Mouse (Mus musculus): Measurements from ENCODE around the gene Fam92b.

Fam92b gene

DNA sequence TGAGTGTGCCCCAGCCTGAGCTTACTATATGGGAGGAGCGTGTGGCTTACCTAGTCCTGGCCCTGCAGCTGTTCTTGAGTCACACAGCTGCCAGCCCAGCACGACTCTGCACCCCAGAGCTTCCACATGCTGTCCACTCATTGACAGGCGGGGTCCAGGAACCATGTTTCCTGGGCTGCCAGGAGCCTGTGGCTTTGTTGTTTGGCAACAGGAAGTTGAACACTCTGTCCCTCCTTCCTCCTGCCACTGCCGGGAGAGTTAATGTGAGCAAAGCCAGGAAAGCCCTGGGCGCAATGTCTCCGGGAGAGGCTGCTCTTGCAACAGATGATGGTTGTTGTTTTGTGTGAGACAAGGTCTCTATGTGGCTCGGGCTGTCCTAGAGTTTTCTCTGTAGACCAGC, 24.6 kb downstream of the Fam92b start:
- in situ Hi-C loops (cut with MboI), result no loop called here

DNA sequence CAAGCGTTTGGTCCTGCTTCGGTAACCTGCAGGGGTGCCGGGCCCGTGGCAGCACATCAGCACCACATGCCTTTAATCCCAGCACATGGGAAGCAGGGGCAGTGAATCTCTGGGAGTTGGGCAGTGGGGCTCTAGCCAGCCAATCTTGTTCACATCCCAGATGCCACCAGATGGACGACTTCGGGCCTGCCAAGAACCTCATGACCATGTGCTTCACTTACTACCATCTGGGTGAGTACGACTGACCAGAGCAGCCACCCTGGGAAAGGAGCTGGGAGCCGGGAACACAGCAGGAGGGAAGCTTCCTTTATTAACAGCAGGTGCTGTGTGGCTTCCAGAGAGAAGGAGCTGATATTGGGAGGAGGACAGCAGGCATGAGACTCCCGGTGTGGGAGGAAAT, 26.1 kb downstream of the Fam92b start:
- in situ Hi-C loops (cut with MboI), result no loop called here

DNA sequence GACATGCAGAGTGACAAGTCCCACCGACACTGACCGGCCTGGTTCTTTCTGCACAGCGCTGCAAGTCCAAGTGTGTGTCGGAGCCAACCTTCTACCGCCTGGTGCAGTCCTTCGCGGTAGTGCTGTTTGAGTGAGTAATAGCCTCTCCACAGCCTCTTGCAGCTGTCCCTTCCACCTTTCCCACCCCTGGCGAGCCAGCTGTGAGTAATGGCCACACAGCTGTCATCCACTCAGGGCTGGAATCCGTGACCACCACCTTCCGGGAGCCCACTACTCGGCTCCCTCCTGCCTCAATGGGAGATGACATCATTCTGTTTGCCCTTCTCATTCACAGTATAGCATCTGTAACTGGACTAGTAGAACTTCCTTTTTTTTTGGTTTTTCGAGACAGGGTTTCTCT, 27.2 kb downstream of the Fam92b start:
- in situ Hi-C loops (cut with MboI), result no loop called here

- in situ Hi-C loops (cut with MboI), result no loop called here
These were observed 31.2 kb downstream of the Fam92b start for GRCm38 (mm10) chr8:120146051-120146450.

- in situ Hi-C loops (cut with MboI), result no loop called here
These were observed 32.5 kb downstream of the Fam92b start for GRCm38 (mm10) chr8:120144652-120145301.

GRCm38 (mm10) chr8:120143911-120144651, 33.2 kb downstream of the Fam92b start:
- in situ Hi-C loops (cut with MboI), result no loop called here

- in situ Hi-C loops (cut with MboI), result no loop called here
These were observed 36.5 kb downstream of the Fam92b start for GRCm38 (mm10) chr8:120140769-120141168.

DNA sequence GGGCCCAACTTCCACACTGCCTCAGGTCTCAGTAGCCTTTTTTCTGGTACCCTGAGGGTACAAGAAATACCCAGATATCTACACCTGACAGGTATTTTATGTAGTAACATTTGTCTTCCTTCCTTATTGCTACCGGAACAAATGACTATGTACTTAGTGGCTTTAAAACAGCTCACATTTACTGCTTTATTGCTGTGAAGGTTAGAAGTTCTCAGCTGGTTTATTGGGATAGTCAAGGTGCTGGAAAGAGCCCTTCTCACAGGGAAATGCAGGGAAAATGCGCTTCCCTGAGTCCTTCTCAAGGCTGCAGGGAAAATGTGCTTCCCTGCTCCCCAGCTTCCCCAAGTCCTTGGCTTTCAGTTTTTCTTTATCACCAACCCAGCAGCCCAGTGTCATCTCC, 38.3 kb downstream of the Fam92b start:
- in situ Hi-C loops (cut with MboI), result no loop called here

DNA sequence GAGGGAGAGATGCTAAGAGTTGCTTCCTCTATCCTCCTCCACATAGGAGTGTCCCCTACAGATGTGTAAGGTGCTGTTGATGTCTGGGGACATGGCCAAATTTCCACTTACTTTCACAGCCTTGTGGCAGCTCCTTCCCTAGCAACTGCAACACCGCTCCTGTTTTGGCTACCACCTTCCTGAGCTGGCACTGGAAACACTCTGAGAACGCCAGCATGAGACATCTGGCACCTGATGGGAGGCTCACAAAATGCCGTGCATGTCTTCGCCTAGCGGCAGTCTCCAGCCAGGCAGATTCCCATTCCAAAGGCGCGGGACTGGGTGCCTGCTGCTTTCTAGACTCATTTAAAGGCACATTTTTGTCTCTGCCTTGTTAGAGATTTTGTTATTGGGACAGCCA, 40.6 kb downstream of the Fam92b start:
- in situ Hi-C loops (cut with MboI), result no loop called here

DNA sequence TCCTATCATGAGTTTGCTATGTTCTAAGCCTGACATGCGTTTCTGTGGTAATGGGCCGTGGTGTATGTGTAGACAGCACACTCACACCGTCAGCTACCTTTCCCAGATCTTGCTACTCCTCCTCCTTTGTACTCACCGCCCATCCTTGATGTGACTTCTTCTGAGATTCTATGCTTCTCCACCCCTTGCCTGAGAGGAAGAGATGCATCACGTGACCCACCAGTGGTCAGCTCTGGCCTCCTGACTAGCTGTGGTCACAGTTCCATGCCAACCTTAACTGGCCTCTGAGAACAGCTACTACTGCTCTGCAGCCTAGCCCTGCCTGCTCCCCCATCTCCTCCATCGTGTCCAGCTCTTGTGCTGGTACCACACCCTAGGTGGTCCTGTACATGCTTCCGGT, 41.6 kb downstream of the Fam92b start:
- in situ Hi-C loops (cut with MboI), result no loop called here

DNA sequence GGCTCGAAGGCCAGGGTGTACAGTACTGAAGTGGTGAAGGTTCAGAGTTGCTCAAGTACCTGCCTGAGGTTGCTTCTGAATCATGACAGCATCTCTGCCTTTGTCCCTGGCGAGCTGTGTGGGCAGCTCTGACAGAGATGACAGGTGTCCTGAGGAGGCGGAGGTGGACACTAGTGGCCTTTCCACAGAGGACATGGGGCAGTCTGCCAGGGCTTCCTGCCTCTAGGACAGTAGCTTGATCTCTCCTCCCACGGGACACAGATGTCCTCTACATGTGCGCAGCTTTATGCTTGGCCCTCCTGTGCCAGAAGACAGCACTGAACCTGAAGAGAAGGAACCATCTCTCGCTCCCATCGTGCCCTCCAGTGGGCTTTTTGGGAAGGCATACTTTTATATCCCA, 44.1 kb downstream of the Fam92b start:
- in situ Hi-C loops (cut with MboI), result no loop called here

- in situ Hi-C loops (cut with MboI), result no loop called here
These were observed 46.1 kb downstream of the Fam92b start for GRCm38 (mm10) chr8:120131158-120131557.

DNA sequence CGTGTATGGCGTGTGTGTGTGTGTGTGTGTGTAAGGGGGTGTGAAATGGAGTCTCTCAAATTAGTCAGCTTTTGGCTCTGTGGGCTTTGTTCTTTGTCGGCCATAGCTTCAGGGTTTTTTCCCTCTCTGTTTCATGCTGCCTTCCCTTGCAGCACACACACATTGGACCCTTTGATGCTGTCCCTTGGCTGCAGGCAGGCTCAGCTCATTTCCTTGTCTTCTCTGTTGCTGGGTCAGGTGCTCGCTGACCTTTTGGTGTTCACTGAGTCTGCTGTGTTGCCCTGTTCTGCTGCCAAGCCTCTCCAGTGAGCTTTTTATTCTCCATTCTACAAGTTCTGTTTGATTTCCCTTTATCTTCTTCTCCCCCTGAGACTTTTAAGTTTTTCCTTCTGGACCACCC, 47.7 kb downstream of the Fam92b start:
- in situ Hi-C loops (cut with MboI), result no loop called here

GRCm38 (mm10) chr8:120126357-120127161, 50.7 kb downstream of the Fam92b start:
- in situ Hi-C loops (cut with MboI), result no loop called here

- in situ Hi-C loops (cut with MboI), result no loop called here
These were observed 52.4 kb downstream of the Fam92b start for GRCm38 (mm10) chr8:120124836-120125389.

- in situ Hi-C loops (cut with MboI), result no loop called here
These were observed 53.0 kb downstream of the Fam92b start for GRCm38 (mm10) chr8:120124261-120124660.

DNA sequence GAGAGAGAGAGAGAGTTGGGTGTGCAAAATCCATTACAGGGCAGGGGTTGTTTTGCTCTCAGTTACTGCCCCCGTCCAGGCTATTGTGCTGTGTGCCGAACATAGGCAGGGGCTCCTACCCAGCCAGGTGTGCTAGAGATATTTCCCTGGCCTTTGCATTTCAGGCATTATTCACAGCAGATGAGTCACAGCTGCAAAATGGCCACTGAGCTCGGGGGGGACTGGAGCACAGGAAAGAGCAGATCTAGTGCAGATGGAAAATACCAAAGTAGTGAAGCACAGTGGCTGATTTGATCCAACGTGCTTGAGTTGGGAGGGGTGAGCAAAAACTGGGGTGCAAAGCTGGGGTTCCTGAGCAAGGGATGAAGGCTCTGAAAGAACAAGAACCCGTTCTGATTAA, 56.3 kb downstream of the Fam92b start:
- in situ Hi-C loops (cut with MboI), result no loop called here

- in situ Hi-C loops (cut with MboI), result no loop called here
These were observed 57.3 kb downstream of the Fam92b start for GRCm38 (mm10) chr8:120119931-120120330.

- in situ Hi-C loops (cut with MboI), result no loop called here
These were observed 57.8 kb downstream of the Fam92b start for GRCm38 (mm10) chr8:120119429-120119828.

DNA sequence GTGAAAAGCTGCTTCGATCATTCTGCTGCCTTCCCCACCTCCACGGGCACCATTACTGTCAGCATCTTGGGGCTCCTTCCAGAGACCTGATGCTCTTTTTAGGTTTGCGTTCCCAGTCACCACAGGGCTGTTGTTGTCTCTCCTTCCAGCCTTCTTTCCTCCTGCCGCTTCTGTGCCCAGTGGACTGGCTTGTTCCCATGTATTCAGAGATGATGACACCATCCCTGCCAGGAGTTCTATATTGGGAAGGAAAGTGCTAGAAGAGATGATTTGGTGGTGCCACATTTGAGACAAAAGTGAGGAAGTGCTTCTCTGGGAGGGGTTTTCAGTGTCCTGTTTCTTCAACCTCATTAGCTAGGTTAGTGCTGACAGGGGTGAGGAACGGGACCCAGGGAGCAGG, 58.4 kb downstream of the Fam92b start:
- in situ Hi-C loops (cut with MboI), result no loop called here

DNA sequence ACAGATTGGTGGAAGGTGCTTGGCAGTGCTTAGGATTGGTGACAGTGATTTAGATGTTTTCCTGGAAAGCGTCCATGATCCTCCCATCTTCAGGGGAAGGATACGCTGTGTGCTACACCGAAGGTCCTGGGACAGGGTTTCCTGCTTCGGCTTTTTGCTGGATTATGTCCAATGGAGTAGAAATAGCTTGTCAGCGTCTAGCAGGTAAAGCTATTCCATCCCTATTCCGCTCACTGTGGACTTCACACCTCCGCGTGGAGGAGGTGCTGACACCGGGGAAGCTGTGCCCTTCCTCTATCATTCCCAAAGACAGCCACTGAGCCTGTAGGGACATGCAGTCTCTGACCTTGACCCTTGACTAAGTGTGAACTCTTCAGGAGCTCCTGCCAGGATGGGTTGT, 59.1 kb downstream of the Fam92b start:
- in situ Hi-C loops (cut with MboI), result no loop called here

GRCm38 (mm10) chr8:120116600-120116999, 60.7 kb downstream of the Fam92b start:
- in situ Hi-C loops (cut with MboI), result no loop called here
